Mouse (Mus musculus) CH12.LX (cell line): Measurements from ENCODE around the gene Mettl1.

Experiments
- EP300 ChIP-seq: IDR thresholded peaks from 2 replicates; pipeline ENCODE4 v1.6.1; 2011; ENCODE audit warnings: low read length, improper control_type of control experiment
- USF1 ChIP-seq: IDR thresholded peaks from 2 replicates; pipeline ENCODE4 v1.6.1; 2014; ENCODE audit warnings: low read depth, mild to moderate bottlenecking, inconsistent platforms, low read length, improper control_type of control experiment

DNA sequence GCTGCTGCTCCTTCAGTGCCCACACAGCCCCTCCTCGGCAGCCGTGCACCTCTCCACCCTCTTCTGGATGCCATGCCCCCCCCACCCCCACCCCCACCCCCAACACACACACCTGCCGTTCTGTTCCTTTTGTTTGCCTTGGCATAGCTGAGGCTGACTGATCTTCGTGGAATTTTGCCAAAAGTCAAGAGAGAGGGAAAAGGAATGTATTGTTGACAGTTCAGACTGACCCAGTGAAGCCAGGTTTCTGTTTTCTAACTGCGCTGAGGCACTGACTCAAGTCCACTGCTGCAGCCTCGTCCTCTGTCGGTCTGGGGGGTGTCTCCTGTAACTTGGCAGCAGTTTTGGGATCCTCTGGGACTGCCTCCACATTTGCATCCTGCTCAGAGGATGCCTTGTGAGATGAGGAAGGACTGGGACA is 53.2 kb downstream of the Mettl1 start:
- TF ChIP-seq USF1 (no peak), EP300 (no peak)
